Mouse (Mus musculus) neural tube, embryonic 14.5 days (tissue): ENCODE data around the gene Por. TPM values are rescaled to one million over a fixed set of nuclear protein-coding genes. Genes with fewer than 3 reads are reported as not detected.

Experiments used
- ATAC-seq: fragments of 200-750 bp; cut with Nextera tagmentation; 2 replicates; pipeline ENCODE4 v1.8.0; 2017; ENCODE audit warnings: low read depth, mild to moderate bottlenecking, moderate TSS enrichment, moderate library complexity
- H3K27ac ChIP-seq: fragments of 300-500 bp; sonication (generic); 2 replicates; pipeline ENCODE4 v1.5.1; 2014; ENCODE audit warnings: low read depth, mild to moderate bottlenecking, control low read depth, low read length, moderate library complexity, mixed read lengths
- H3K27me3 ChIP-seq: fragments of 300-500 bp; sonication (generic); 2 replicates; pipeline ENCODE4 v1.6.1; 2014; ENCODE audit warnings: low read length; ENCODE audit not compliant: control insufficient read depth, insufficient read depth
- H3K36me3 ChIP-seq: fragments of 300-500 bp; sonication (generic); 2 replicates; pipeline ENCODE4 v1.6.1; 2014; ENCODE audit warnings: low read length, mixed read lengths; ENCODE audit not compliant: control insufficient read depth, insufficient read depth
- H3K4me1 ChIP-seq: fragments of 300-500 bp; sonication (generic); 2 replicates; pipeline ENCODE4 v1.6.1; 2014; ENCODE audit warnings: low read length; ENCODE audit not compliant: control insufficient read depth, insufficient read depth
- H3K4me2 ChIP-seq: fragments of 300-500 bp; sonication (generic); 2 replicates; pipeline ENCODE4 v1.6.1; 2014; ENCODE audit warnings: mild to moderate bottlenecking, low read depth, low read length, control low read depth
- H3K4me3 ChIP-seq: fragments of 300-500 bp; sonication (generic); 2 replicates; pipeline ENCODE4 v1.5.1; 2014; ENCODE audit warnings: low read depth, low read length, control low read depth, mixed read lengths
- H3K9ac ChIP-seq: fragments of 300-500 bp; sonication (generic); replicated peaks from 2 replicates; pipeline ENCODE4 v1.6.1; 2014; ENCODE audit warnings: low read depth, mild to moderate bottlenecking, control low read depth, low read length, mixed read lengths
- H3K9me3 ChIP-seq: fragments of 300-500 bp; sonication (generic); 2 replicates; pipeline ENCODE4 v1.6.1; 2016; ENCODE audit warnings: low read length; ENCODE audit not compliant: control insufficient read depth
- WGBS: fragments of 180-500 bp; shearing (Covaris S2); extraction: QIAGEN DNeasy Blood & Tissue Kit; methylation state at CpG from one replicate; pipeline ENCODE4 v1.1.7; 2014; 5-methylcytosine and 5-hydroxymethylcytosine counted together
- polyA plus RNA-seq: library from polyadenylated mRNA; unstranded; fragments of >200 nt; fragmentation: Nextera tagmentation; extraction: Ambion mirVana; gene quantifications from 2 replicates; pipeline ENCODE4 v1.2.1, GENCODE M21; 2014

Gene Por
- polyA plus RNA-seq, 1 experiment from 2014 or later, result 70.9 TPM

DNA sequence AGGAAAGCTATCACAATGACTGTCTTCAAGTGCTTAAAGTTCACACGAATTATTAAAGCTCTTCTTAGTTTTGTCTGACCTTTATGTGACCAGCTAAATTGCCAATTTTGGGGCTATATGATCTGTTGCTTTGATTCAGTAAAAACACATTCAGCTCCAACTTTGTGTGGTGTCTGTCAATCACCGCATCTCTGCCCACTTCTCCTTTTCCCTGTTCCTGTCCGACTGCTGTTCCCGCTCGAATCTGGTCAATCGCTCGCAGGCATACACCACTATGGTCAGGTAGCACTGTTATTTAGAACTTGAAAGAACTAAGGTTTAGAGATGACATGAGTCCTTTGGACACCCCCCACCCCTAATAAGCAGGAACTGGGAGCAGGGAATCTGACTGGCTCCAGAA lies 1.8 kb upstream of the Por start:
- 84% methylated on average over 7 of the region's 7 CpGs for WGBS
- Histone ChIP-seq H3K36me3 (no peaks in the 10 kb centered on the region), H3K4me2 (no peak overlapping the region), H3K9ac (no peak overlapping the region), H3K27ac (no peak overlapping the region), H3K4me3 (no peak overlapping the region), H3K9me3 (no peaks in the 10 kb centered on the region), H3K27me3 (no peaks in the 10 kb centered on the region), H3K4me1 (no peaks in the 10 kb centered on the region)
- no peak for ATAC-seq

DNA sequence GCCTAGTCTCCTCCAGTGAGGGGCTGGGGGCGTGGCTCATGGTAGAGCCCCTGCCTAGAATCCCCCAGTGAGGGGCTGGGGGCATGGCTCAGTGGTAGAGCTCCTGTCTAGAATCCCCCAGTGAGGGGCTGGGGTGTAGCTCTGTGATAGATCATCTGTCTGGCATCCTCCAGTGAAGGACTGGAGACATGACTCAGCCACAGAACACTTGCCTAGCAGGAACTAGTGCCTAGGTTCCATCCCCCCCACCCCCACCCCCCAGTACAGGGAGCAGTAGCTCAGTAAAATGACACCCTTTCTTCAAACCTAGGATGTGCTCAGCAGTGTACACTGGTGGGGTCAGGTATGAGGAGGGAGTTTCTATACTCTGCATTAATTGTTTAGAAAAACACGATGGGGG lies 1.0 kb downstream of the Por start:
- no peaks in the 10 kb centered on the region for H3K36me3 ChIP-seq
- peaks cover 16% of the 10 kb centered on the region for H3K4me1 ChIP-seq
- no peak overlapping the region for H3K27ac ChIP-seq
- no peak overlapping the region for H3K4me2 ChIP-seq
- no peaks in the 10 kb centered on the region for H3K27me3 ChIP-seq
- H3K4me3 ChIP-seq, result no peak overlapping the region
- no peak overlapping the region for H3K9ac ChIP-seq
- H3K9me3 ChIP-seq, result no peaks in the 10 kb centered on the region
- ATAC-seq, result no peak
- WGBS, result 88% methylated on average over 2 of the region's 2 CpGs

DNA sequence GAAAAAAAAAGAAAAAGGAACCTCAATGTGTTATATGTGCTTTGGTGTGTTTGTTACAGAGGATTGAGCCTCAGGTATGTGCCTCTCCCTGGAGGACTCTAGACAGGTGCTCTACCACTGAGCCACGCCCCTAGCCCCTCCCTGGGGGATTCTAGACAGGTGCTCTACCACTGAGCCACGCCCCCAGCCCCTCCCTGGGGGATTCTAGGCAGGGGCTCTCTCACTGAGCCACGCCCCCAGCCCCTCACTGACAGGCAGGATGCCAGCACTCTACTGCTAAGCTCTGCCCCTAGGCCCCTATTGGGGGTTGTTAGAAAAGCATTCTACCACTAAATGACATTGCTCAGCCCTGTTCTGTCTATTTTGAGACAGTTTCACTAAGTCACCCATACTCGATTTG lies 2.7 kb downstream of the Por start:
- Histone ChIP-seq H3K4me2 (no peak overlapping the region), H3K4me1 (peaks cover 16% of the 10 kb centered on the region), H3K9me3 (no peaks in the 10 kb centered on the region), H3K27me3 (no peaks in the 10 kb centered on the region), H3K27ac (no peak overlapping the region), H3K9ac (no peak overlapping the region), H3K36me3 (no peaks in the 10 kb centered on the region), H3K4me3 (no peak overlapping the region)
- 64% methylated on average over 4 of the region's 4 CpGs for WGBS
- ATAC-seq, result no peak

DNA sequence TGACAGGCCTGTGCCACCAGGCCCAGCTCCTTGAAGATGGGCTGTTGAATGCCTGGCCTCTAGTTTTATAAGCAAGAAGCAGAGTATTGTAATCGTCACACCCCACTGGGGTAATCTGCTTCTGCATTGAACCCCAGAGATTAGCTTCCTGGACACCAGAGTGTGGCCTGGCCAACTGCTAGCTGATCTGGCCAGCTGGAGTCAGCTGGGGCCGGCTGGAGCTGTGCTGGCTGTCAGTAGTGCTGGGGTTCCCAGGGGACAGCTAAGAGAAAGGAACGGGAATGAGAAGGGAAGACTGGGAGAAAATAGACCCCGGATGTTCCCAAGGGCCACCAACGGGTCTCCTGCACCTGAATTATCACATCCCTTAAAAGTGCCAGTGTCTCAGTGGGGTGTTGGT lies 3.1 kb downstream of the Por start:
- ATAC-seq, result no peak
- 40% methylated on average over 5 of the region's 5 CpGs for WGBS
- no peak overlapping the region for H3K4me3 ChIP-seq
- H3K9me3 ChIP-seq, result no peaks in the 10 kb centered on the region
- no peak overlapping the region for H3K9ac ChIP-seq
- H3K4me1 ChIP-seq, result peaks cover 16% of the 10 kb centered on the region
- no peaks in the 10 kb centered on the region for H3K27me3 ChIP-seq
- no peaks in the 10 kb centered on the region for H3K36me3 ChIP-seq
- H3K27ac ChIP-seq, result no peak overlapping the region
- H3K4me2 ChIP-seq, result no peak overlapping the region

DNA sequence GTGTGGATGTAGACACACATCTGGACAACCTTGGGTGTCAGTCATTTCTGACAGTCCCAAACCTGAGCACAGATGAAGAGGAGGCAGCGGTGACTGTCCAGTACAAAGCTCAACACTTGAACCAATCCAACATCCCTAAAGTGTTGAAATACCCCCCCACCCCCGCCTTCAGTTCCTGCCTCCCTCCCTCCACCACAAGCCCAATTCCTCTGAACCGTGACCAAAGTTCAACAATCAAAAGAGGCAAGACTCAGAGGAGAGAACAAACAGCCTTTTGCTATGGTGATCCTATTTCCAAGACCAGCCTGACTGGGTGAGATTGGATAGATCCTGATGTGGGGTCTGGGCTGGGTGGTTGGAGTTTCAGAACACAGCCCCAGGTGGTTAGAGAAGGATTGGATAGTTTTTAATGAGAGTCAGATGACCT lies 4.5 kb downstream of the Por start:
- no peak overlapping the region for H3K4me3 ChIP-seq
- H3K27me3 ChIP-seq, result no peaks in the 10 kb centered on the region
- no peaks in the 10 kb centered on the region for H3K36me3 ChIP-seq
- no peaks in the 10 kb centered on the region for H3K9me3 ChIP-seq
- H3K27ac ChIP-seq, result peak overlapping the region; percentile 62
- peak; percentile 64 for ATAC-seq
- no peak overlapping the region for H3K9ac ChIP-seq
- peaks cover 16% of the 10 kb centered on the region for H3K4me1 ChIP-seq
- 15% methylated on average over 3 of the region's 3 CpGs for WGBS
- no peak overlapping the region; the same call in 1 of the 2 replicates for H3K4me2 ChIP-seq

DNA sequence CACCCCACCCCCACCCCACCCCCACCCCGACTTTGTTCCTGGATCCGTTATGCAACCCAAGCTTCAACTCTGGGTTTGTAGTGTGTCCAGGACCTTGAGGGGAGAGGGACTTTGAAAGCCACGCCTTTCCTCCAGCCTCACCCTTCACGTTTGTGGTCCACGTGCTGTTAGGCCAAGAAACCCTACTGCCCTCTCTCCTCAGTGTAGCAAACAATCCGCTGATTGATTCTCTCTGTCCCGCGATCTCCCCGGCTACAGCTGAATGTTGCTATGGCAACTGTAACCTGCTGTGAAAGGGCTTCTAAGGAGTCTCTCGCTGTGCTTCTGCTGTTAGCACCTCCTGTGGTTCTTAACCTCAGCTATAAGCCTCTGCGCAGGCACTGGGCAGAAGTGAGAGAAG lies 5.0 kb downstream of the Por start:
- Histone ChIP-seq H3K4me2 (peak overlapping the region; percentile 26), H3K27ac (peak overlapping the region; percentile 62), H3K27me3 (no peaks in the 10 kb centered on the region), H3K9me3 (no peaks in the 10 kb centered on the region), H3K4me1 (peaks cover 16% of the 10 kb centered on the region), H3K36me3 (no peaks in the 10 kb centered on the region), H3K9ac (no peak overlapping the region), H3K4me3 (no peak overlapping the region)
- WGBS, result 1% methylated on average over 11 of the region's 11 CpGs
- ATAC-seq, result peak; percentile 91

DNA sequence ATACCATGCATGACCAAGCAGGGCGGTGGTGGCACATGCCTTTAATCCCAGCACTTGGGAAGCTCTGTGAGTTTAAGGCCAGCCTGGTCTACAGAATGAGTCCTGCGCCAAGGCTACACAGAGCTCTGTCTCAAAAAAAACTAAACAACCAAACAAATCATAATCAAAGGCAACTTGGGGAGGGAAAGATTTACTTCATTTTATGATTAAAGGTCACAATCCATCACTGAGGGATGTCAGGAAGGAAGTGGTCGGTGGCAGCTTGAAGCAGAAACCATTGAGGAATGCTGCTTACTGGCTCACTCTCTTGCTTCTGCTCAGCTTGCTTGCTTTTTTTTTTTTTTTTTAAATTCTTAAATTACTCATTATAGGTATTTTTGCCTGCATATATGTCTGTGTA lies 6.9 kb downstream of the Por start:
- H3K9ac ChIP-seq, result no peak overlapping the region
- no peaks in the 10 kb centered on the region for H3K36me3 ChIP-seq
- 81% methylated on average over 3 of the region's 3 CpGs for WGBS
- H3K9me3 ChIP-seq, result no peaks in the 10 kb centered on the region
- no peaks in the 10 kb centered on the region for H3K27me3 ChIP-seq
- ATAC-seq, result no peak
- H3K4me2 ChIP-seq, result no peak overlapping the region
- no peak overlapping the region for H3K27ac ChIP-seq
- peaks cover 16% of the 10 kb centered on the region for H3K4me1 ChIP-seq
- no peak overlapping the region for H3K4me3 ChIP-seq

DNA sequence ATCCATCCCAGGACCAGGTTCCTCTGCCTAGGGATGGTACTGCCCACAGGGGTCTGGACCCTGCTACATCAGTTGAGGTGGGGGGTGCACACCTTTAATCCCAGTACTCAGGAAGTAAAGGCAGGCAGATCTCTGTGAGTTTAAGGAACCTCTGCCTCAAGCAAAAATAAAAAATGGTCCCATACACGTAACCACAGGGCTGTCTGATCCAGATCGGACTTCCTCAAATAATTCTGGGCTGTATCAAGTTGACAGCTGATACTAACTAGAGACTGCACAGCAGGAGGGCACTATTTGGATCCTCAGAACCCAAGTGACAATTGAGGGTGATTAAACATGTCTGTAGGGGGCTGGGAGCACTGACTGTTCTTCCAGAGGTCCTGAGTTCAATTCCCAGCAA lies 7.4 kb downstream of the Por start:
- H3K4me1 ChIP-seq, result peaks cover 16% of the 10 kb centered on the region
- no peak overlapping the region for H3K9ac ChIP-seq
- H3K36me3 ChIP-seq, result no peaks in the 10 kb centered on the region
- H3K4me3 ChIP-seq, result no peak overlapping the region
- 81% methylated on average over 2 of the region's 2 CpGs for WGBS
- no peak overlapping the region for H3K4me2 ChIP-seq
- no peak for ATAC-seq
- H3K9me3 ChIP-seq, result no peaks in the 10 kb centered on the region
- H3K27ac ChIP-seq, result no peak overlapping the region
- H3K27me3 ChIP-seq, result no peaks in the 10 kb centered on the region

DNA sequence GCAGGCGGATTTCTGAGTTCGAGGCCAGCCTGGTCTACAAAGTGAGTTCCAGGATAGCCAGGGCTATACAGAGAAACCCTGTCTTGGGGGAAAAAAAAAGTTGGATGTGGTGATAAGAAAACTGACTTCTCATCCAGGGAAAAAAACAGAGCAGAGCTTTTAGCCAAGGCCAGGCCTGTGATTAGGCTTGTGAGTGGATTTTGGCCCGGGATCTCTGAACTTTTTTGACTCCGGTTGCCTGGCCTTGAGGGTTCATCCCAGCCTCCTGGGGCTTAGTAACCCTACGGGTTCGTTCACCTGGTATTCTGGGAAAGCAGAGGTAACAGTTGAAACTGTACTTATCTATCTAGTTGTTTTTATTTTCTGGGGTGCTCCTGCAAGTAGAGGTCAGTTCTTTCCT lies 8.6 kb downstream of the Por start:
- H3K36me3 ChIP-seq, result no peaks in the 10 kb centered on the region
- H3K4me1 ChIP-seq, result peaks cover 16% of the 10 kb centered on the region
- H3K9ac ChIP-seq, result no peak overlapping the region
- no peak overlapping the region for H3K27ac ChIP-seq
- no peaks in the 10 kb centered on the region for H3K27me3 ChIP-seq
- 97% methylated on average over 6 of the region's 6 CpGs for WGBS
- no peak overlapping the region for H3K4me3 ChIP-seq
- no peak for ATAC-seq
- H3K4me2 ChIP-seq, result no peak overlapping the region
- H3K9me3 ChIP-seq, result no peaks in the 10 kb centered on the region
